Mouse (Mus musculus): ENCODE results near the gene Idi2.
"Not testable (repeated sequence)": the region's sequence is repeated elsewhere in the genome, so short reads cannot be mapped to it uniquely, and the experiment has no call there.

Idi2 gene

DNA sequence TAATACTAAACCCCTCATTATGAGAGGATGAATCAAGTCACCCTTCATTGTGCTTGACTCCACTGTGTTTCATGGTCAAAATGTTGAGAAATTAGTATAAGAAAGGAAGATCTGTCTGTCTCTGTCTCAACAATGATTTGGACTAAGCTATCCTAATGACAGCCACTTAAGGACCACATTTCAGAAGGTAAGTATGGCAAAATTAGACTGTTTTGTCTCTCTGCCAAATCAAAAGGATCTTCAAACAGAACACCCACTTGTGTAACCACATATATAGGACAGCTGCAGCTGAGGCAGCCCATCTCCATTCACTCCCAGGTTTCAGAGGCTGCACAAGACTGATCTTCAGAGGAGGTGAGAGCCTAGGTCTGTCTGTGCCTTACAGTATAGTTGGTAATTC lies at the start of gene Idi2:
Gene Idi2, plus strand, starts transcription at position 301 of the 400 bp plus-strand sequence.
- in situ Hi-C loops (cut with MboI, MseI) = not testable (repeated sequence)

DNA sequence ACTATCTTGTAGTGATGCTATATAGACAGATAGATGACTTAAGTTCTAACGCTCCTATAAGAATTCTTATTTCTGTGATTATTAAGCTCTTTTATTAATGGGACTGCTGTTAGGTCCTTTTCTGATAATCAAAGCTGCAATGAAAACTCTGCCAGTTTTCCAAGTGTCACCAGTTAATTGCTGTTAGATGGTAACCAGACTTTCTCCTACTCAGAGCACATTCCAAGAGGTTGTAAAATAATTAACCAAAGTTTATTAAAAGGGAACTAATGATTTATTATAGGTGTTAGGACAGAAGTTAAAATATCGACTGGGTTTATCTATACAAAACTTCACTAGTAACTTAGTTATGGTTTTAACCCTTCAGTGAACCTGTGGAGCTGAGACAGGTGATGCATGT lies 46.7 kb upstream of the Idi2 start:
- in situ Hi-C loops (cut with MboI, MseI) = not testable (repeated sequence)

DNA sequence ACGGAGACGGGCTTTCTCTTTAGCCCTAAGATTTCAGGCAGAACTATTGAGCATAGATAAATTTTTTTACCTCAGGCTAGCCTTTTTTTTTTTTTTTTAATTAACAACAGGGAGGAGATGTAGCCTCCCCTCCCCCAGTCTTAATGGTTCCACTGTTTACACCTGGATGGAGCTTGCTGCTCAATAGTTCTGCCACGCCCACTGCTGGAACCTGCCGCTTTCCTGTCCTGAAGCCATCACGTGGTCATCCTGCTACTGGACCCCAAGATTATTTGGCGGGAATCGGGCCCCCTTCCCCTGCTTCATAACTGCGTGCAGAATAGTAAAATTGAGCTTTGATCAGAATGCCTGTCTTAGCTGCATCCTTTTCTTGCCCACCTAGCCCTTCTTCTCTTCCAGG lies 38.8 kb upstream of the Idi2 start:
- in situ Hi-C loops (cut with MboI, MseI) = not testable (repeated sequence)

DNA sequence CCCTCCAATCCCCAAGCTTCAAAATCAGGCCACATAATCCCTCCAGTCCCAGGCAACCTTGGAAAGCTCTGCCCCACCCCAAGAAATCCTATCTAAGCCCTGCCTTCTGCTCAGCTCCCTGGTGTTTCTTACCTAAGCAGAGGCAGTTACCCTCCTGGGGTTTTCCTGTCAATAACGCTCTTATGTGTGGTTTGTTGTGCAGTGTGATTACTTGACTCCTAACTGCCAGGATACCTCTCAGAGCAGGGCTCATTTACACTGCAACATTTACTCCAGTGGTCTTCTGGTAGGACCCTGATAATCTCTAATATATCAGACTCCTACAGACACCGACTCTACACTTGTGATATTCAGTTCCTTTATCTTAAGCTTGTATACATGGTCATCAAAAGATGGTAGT lies 19.2 kb upstream of the Idi2 start:
- in situ Hi-C loops (cut with MboI, MseI) = no loop called here

DNA sequence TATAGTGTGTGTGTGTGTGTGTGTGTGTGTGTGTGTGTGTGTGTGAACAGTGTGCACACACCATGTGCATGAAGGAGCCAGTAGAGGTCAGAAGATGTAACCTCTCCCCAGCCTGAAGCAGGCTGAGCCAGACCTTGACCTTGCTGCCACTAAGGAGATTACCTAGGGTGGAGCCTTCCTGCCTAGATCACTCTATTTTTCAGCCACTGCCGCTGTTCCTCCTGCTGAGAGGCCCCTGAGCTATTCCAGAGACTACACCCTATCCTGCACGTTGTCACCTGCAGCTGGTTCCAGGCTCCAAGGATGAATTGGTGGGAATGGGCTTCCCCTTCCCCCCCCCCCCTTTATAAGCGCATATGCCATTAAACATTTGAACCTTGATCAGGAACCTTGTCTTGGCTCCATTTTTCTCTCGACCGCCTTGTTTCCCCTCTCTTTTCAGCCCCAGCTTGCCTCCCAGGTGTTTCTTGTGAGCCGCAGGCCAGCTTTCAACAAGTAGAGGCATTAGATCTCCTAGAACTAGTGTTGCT lies 15.0 kb upstream of the Idi2 start:
- in situ Hi-C loops (cut with MboI, MseI) = not testable (repeated sequence)

DNA sequence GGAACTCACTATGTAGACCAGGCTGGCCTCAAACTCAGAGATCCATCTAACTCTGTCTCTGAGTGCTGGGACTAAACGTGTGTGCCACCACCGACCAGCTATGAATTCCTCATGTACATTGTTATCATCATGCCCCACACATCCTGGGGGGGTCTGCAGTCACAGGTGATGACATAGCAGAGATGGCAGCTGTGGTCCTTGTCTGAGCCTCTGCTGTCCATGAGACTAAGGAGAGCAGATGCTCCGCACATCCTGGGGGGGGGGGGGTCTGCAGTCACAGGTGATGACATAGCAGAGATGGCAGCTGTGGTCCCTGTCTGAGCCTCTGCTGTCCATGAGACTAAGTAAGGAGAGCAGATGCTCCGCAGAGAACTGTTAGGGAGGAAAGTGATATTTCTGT lies 11.6 kb upstream of the Idi2 start:
- in situ Hi-C loops (cut with MboI, MseI) = not testable (repeated sequence)

DNA sequence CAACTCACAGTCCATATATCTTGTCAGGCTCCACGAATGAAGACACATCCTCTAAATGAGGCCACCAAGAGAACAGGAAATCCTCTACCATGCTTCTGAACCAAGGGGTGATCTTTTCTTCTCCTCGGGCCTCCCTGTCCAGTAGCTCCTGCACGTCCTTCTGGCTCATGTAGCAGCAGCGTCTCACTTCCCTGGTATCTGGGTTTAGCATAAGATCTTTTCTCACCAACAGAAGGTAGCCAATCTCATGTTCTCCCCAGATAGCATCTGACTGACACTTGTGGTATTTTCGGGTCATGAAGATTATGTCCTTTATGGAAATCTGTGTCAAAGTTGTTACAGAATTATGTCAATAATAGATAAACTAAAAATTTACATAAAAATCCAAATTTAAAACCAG lies 11.0 kb upstream of the Idi2 start:
- in situ Hi-C loops (cut with MboI, MseI) = not testable (repeated sequence)

DNA sequence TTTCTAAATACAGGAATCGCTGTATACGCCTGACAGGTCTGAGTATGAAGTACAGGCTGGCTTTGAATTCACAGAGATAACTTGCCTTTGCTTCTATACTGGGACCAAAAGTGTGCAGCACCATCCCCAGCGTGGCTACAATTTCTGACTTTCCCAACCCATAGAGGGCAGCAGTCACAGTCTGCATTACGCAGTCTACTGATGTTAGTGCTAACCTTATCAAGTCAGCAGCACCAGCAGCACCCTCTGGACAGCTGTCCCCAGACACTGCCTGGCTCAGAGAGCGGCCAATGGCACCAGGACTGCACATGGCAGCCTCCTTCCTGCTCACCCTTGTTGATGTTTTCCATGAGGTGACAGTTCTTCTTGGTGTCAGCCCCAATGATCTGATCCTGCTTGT lies 8.8 kb upstream of the Idi2 start:
- in situ Hi-C loops (cut with MboI, MseI) = not testable (repeated sequence)

DNA sequence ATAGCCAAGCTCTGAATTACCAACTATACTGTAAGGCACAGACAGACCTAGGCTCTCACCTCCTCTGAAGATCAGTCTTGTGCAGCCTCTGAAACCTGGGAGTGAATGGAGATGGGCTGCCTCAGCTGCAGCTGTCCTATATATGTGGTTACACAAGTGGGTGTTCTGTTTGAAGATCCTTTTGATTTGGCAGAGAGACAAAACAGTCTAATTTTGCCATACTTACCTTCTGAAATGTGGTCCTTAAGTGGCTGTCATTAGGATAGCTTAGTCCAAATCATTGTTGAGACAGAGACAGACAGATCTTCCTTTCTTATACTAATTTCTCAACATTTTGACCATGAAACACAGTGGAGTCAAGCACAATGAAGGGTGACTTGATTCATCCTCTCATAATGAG lies 4.5 kb upstream of the Idi2 start, which contains the start of gene Gm9745:
Gene Gm9745, minus strand, starts transcription at position 101 of the 400 bp plus-strand sequence.
- in situ Hi-C loops (cut with MboI, MseI) = not testable (repeated sequence)

DNA sequence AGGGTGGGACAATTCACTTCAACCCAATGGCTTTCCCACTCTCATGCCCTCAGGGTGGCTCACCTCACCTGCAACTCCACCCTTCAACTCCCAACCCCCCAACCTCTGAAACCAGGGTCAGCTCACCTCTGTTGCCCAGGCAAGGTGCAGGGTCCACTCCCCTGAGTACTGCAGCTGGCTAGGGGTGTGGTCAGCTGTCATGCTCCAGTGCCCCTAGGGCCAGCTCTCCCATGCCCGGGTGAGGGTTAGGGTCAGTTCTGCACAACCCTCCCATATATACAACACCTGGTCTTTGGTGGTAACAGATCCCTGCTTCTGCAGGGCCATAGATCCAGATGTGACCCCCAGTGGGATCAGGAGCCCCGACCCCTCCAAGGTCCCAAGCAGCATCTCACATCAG lies 2.5 kb downstream of the Idi2 start:
- in situ Hi-C loops (cut with MboI, MseI) = not testable (repeated sequence)

DNA sequence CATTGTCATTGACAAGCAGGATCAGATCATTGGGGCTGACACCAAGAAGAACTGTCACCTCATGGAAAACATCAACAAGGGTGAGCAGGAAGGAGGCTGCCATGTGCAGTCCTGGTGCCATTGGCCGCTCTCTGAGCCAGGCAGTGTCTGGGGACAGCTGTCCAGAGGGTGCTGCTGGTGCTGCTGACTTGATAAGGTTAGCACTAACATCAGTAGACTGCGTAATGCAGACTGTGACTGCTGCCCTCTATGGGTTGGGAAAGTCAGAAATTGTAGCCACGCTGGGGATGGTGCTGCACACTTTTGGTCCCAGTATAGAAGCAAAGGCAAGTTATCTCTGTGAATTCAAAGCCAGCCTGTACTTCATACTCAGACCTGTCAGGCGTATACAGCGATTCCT lies 4.2 kb downstream of the Idi2 start:
- in situ Hi-C loops (cut with MboI, MseI) = not testable (repeated sequence)

DNA sequence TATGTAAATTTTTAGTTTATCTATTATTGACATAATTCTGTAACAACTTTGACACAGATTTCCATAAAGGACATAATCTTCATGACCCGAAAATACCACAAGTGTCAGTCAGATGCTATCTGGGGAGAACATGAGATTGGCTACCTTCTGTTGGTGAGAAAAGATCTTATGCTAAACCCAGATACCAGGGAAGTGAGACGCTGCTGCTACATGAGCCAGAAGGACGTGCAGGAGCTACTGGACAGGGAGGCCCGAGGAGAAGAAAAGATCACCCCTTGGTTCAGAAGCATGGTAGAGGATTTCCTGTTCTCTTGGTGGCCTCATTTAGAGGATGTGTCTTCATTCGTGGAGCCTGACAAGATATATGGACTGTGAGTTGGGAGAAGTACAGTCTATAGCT lies 6.4 kb downstream of the Idi2 start:
- in situ Hi-C loops (cut with MboI, MseI) = not testable (repeated sequence)

DNA sequence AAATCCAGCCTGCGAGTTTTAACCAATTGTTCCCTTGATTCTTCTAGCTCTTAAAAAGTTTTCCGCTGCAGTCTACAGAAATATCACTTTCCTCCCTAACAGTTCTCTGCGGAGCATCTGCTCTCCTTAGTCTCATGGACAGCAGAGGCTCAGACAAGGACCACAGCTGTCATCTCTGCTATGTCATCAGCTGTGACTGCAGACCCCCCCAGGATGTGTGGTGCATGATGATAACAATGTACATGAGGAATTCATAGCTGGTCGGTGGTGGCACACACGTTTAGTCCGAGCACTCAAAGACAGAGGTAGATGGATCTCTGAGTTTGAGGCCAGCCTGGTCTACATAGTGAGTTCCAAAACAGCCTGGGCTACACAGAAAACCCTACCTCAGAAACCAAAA lies 6.9 kb downstream of the Idi2 start:
- in situ Hi-C loops (cut with MboI, MseI) = not testable (repeated sequence)

DNA sequence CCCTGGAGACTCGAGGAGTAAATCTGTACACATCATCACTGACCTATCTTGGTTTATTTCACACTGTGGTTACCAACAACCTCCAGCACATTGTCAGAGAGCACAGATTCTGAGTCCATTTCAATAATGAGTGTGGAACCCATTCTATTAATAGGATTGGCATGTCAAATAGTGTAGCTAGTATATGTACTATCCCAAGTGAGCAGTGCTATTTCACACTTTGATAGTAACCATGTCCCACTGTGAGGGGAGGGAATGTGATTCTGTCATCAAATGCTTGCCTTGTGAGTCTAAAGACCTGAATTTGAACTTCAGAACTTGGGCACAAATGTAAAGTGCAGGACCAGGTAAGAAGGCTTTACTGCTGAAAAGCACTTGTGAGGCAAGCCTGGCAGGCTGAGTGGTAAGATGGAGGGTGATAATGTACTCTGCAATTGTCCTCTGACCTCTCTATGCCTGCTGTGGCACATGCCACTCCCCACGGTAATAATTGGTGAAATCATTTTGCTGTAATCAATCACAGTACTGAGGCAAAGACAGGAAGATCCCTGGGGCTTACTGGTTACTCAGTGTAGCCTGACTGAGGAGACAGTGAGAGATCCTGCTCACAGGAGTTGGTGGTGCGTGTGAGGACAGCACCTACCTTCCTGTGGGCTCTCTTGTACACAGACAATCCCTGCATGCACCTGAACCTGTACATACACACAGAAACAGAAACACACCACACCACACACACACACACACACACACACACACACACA lies 8.6 kb downstream of the Idi2 start:
- in situ Hi-C loops (cut with MboI, MseI) = not testable (repeated sequence)

DNA sequence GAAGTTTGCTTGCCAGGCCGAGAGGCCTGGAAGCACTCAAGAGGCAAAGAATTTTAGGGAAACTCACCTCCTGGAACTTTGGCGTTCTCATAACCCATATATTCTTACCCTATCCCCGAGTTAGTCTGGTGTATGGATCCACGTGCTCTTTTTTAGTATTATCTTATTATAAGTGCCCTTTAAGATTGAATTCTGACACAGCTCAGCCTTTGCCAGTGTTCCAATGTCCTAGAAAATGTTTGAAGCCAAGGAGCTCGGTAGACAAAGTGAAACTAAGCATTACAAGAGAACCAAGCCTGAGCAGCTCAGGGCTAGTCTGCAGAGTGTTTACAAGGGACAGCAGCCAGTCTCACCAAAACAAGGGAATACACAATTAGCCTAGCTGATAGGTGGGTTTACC lies 9.6 kb downstream of the Idi2 start:
- in situ Hi-C loops (cut with MboI, MseI) = not testable (repeated sequence)

DNA sequence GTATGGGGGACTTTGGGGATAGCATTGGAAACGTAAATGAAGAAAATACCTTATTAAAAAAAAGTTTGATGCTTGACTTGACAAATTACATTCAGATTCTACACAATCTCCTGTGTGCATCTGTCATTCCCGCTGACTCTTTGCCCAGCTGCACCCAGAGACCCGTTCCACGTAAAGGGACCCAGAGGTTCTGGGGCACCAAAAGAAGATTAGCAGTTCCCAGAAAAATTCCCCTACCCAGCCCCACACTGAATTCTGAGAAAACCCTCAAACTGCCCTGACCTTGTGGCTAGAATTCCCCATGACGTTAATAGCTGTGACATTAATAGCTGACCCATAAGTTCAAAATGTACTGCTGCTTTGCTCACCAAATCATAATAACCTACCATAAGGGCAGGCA lies 12.6 kb downstream of the Idi2 start:
- in situ Hi-C loops (cut with MboI, MseI) = no loop called here

DNA sequence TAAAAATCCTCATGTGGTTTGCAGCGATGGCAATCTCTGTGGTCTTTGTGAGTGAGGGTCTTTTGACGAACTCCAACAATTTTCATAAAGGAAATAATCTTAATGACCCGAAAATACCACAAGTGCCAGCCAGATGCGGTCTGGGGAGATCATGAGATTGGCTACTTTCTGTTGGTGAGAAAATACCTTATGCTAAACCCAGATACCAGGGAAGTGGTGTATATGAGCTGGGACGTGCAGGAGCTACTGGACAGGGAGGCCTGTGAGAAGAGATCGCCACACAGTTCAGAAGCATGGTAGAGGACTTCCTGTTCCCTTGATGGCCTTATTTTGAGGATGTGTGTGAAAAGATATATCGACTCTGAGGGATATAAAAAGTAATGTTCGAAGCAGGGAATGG lies 15.1 kb downstream of the Idi2 start:
- in situ Hi-C loops (cut with MboI, MseI) = no loop called here

DNA sequence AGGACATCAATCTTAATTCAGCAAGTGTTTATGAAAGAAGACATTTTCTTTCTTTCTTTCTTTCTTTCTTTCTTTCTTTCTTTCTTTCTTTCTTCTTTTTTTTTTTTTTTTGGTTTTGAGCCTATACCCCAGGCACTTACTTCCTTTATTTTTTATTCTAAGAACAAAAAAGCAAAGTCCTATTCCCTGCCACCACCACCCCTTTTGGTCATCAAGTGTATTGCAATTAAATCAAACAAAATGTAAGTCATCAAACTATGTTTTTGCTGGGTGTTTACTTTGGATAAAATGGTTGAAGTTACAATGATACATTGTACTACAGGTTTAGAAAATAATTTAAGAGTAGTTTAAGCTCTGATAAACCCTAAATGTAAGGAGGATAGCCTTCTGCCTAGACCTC lies 19.7 kb downstream of the Idi2 start:
- in situ Hi-C loops (cut with MboI, MseI) = no loop called here

DNA sequence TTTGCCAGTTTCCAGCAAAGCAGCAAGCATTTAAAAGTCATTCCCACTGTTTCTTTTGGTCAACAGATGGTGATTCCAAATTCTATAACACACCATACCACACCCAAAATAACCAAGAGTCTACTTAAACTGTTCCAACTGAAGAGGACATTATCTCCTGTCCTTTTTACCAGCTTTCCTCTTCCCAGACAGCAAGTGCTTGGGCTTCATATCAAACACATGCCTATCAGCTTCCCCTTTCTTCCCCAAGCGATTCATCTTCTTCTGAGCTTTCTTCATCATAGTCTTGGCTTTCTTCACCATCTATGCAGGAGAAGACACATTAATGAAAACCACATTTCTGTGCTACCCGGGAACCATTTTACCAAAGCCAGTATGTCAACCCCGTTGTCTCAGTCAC lies 20.3 kb downstream of the Idi2 start:
- in situ Hi-C loops (cut with MboI, MseI) = no loop called here

DNA sequence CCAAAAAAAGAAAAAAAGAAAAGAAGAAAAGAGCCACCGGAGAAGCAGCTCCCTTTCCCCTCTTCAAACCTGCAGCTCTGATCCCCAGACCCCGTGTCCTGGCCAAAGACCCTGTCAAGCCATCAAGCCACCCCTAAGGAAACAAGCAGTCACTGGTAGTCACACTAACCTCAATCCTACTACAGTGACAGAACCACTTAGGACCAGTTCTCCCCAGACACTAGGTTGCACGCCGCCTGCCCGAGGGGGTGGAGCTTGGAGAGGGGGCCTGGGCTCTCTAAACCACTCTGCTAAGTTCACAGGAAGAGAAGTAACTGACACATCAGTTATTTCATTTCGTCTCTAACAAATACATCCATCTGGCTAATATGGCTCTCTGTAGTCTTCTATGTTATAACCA lies 39.6 kb downstream of the Idi2 start:
- in situ Hi-C loops (cut with MboI, MseI) = no loop called here

DNA sequence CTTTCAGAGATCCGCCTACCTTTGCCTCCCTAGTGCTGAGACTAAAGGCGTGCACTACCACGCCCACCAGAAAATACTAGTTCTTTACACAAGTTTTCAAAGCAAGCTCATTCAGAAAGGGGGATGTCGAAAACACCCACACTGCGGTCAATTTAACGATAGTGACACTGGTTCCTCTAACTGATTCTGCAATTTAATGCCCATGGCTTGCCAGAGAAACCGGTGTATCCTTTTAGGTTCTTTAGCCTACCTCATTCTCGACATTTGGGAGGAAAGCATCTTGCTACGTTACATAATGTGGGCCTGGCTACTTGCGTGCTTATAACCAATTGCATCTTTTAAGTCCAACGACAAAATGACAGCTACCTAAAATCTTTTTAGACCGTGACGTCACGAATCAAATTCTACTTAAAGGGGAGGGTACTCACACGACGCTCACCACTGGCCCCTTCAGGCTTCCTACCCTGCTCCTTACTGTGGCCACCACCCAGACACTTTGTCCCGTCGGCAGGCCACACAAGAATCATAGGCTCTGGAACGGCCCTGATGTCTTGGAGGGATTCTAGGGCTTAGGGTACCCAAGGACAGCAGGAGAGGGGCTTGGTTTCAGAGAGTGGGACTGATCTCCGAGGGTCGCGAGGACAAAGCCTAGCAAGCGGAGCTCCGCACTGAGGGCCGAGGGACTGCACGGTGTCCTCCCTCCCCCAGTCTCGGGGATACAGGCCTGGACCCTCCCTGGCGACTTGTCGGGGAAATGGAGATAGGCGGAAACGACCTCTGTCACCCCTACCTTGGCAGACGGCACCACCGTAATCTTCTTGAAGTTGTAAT lies 42.7 kb downstream of the Idi2 start:
- in situ Hi-C loops (cut with MboI, MseI) = no loop called here

DNA sequence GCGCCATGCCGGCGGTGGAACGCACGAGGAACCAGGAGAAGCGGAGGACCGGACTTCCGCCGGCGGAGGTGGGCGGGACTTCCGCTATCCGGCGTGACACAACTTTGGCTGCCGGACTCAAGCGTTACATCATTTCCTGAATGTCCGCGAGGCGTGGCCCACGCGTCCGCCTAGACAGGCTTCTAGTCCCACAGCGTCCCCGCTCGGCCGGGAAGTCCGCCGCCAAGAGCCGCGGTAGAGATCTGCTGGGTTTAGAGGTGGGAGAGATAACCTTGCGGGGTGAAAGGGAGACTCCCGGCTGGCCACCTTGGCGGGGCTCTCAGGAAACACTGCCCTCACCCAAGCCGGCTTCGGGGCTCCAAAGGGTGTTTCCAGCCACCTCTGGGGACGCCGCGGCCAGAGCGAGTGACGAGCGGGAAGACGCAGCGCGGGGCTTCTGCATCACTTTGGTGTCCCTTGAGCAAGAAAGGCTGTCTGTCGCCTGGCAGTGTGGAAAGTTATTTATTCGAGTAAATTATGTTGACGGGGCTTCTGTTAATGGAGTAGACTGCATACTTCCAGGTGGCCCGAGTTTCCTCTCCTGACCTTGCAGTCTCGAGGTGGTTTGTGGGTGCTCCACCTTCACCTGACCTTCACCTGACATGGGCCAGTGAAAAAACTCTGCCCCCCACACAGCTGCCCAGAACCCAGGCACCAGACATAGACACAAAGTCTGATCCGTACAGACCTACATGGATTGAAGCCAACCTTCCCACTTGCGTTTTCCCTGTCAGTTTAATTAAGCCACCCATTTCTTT lies 43.5 kb downstream of the Idi2 start, which contains the start of gene Gtpbp4:
Gene Gtpbp4, minus strand, starts transcription at position 94 of the 797 bp plus-strand sequence.
- in situ Hi-C loops (cut with MboI, MseI) = no loop called here

Data from T-helper 1 cell (primary cell).